Mouse (Mus musculus) telencephalon, adult 2 months (tissue): ENCODE data around the gene Snrnp70.

Experiments
- DNase-seq: peaks from one replicate; pipeline ENCODE4 v3.0.0-alpha.2; 2011; ENCODE audit warnings: low read depth, low spot score

Snrnp70 gene

GRCm38 (mm10) chr7:45337469-45337868 is 58.1 kb downstream of the Snrnp70 start:
- no peak for DNase-seq

GRCm38 (mm10) chr7:45336319-45336718 is 59.2 kb downstream of the Snrnp70 start:
- no peak for DNase-seq

- no peak for DNase-seq
Measured at GRCm38 (mm10) chr7:45335056-45335455, 60.5 kb downstream of the Snrnp70 start, which contains the start of gene Hrc. Gene Hrc (plus strand): TSS chr7:45335290.

GRCm38 (mm10) chr7:45334605-45335004 is 60.9 kb downstream of the Snrnp70 start:
- DNase-seq: no peak

- DNase-seq: no peak
Measured at GRCm38 (mm10) chr7:45333431-45333982, 62.0 kb downstream of the Snrnp70 start, which contains the start of gene Trpm4. Gene Trpm4 (minus strand): TSS chr7:45333780.

- DNase-seq: no peak
Measured at GRCm38 (mm10) chr7:45332685-45333425, 62.7 kb downstream of the Snrnp70 start.

- no peak for DNase-seq
Measured at GRCm38 (mm10) chr7:45331502-45331901, 64.0 kb downstream of the Snrnp70 start.

GRCm38 (mm10) chr7:45328841-45329475 is 66.6 kb downstream of the Snrnp70 start:
- DNase-seq: peak; percentile 58
